Mouse (Mus musculus) brain, embryonic 14.5 days (tissue): Measurements from ENCODE around the gene Frzb.

Experiments
- CTCF ChIP-seq: fragments of 200-500 bp; IDR thresholded peaks from 2 replicates; pipeline ENCODE4 v1.5.1; 2012; ENCODE audit warnings: inconsistent platforms, mild to moderate bottlenecking, moderate library complexity, borderline replicate concordance; ENCODE audit not compliant: insufficient read depth, insufficient read length; ENCODE audit errors: extremely low read depth
- POLR2A ChIP-seq: fragments of 200-500 bp; IDR thresholded peaks from 2 replicates; pipeline ENCODE4 v1.6.1; 2012; ENCODE audit warnings: mild to moderate bottlenecking, inconsistent platforms, borderline replicate concordance; ENCODE audit not compliant: poor library complexity, insufficient read depth, insufficient read length, severe bottlenecking; ENCODE audit errors: extremely low read depth

DNA sequence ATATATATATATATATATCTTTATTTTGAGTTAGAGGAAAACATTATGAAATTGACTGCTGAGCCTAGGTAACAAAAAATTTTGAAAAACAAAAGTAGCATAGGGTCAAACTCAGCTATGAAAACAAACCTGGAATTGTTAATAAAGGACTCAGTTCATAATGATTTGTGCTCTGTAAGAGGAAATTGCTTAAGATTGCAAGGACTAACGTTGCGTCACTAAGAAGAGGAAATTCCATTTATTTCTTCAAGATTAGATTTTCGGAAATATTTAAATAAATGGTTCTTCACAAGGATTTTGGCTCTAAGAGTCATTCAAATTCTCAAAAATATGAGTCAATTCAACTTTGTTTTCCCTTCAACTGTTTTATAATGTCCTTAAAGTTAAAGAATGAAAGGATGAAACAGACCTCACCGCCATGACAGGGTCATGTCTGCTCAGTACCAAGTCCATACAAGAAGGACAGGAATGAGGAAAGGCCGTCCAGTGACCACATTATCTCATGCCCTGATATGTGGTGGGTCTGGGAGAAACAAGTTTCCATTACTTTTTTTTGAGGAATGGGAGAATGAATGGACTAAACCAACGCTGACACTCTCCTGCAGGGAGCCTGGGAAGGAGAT is 14.1 kb downstream of the Frzb start:
- TF ChIP-seq POLR2A, result no peak
- no peak for TF ChIP-seq CTCF
